Mouse (Mus musculus) cerebellum, adult 8-10 months (tissue): ENCODE results near the gene Odc1.
A peak's percentile ranks its signal among the peaks of the same experiment; 100 is the strongest.

Experiments used
- DNase-seq: peaks from one replicate; pipeline ENCODE4 v3.0.0; 2022

Gene Odc1

DNA sequence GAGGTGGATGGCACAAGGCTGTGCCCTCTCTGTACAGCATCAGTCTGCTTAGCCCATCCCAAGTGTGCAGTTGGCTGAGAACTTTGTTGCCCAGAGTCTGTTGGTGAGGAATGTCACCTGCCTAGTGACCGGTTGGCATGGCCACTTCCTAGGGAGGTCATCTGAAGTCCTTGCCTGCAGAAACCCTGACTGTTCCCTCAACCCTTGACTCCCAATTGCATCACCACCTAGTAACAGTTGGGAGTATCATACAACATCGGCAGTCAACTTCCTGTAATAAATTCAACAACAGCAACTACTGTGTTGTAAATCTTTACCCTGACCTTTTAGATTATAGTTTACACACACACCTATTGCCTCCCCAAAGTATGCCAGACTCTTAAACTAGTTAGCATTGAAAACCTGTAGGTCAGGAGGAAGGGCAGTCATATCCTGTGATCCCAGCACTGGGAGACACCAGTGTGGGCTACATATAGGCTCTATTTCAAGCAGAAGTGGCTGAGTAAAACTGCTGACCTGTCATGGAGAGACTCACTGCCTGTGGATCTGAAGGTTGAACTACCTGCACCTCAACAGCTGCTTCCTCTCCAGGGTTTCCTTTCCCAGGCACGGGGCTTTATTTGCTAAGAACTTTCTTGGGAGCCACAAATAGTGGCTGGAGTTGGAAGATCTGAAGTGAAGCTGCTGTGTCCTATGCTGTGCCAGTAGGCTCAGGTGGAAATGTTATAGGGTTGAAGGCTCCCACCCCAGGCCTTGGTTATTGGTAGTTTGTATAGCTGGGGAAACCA is 6.8 kb downstream of the Odc1 start:
- DNase-seq = no peak

DNA sequence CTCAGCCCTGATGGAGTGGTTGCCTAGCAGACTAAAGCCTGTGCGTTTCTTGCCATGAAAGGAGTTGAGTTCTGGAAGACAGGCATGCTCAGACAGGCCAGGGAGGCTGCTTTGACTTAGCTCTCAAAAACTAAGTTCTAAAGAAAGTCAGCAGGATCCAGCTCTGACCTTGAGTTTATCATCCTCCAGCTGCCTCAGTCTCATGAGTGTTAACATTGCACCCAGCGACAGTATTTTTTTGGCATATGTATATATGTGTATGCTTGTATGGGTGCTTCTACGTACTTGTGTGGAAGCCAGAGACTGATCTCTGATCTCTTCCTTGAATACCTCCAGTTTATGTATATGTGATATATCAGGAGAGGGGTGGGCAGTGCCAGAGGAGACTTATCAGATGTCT is 7.8 kb downstream of the Odc1 start:
- no peak for DNase-seq

DNA sequence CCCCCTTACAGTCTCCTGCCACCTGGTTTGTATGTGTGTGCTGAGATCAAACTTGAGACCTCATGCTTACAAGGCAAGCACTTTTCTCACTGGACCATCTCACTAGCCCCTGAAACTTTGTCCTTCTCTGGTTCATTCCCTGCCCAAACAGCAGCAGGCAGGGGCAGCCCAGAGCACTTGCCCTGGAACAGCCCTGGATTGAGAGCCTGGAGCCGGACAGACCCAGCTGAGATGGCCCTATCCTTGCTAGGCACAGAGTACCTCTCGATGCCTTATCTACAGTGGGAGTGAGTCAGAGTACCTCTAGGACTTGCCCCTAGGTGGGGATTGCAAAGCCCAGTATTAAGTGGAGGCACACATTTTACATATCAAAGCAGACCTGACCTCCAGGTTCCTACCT is 8.4 kb downstream of the Odc1 start:
- DNase-seq = no peak

DNA sequence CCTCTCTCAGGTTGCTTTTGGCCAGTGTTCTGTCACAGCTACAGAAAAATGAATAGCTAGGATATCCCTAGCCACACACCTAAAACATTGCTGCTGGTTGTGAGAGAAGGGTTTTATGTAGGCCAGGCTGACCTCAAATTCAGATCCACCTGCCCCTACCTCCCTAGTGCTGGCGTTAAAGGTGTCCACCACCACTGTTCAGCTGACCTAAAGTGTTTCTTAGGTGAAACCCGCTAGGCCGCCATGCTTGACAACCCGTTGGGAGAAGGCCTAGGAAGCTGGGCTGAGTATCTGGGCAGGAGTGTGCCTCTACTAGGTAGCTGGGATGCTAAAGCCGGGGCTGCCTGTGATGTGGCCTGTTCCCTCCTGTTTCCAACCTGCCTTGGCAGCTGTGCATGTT is 9.0 kb downstream of the Odc1 start:
- DNase-seq = no peak

DNA sequence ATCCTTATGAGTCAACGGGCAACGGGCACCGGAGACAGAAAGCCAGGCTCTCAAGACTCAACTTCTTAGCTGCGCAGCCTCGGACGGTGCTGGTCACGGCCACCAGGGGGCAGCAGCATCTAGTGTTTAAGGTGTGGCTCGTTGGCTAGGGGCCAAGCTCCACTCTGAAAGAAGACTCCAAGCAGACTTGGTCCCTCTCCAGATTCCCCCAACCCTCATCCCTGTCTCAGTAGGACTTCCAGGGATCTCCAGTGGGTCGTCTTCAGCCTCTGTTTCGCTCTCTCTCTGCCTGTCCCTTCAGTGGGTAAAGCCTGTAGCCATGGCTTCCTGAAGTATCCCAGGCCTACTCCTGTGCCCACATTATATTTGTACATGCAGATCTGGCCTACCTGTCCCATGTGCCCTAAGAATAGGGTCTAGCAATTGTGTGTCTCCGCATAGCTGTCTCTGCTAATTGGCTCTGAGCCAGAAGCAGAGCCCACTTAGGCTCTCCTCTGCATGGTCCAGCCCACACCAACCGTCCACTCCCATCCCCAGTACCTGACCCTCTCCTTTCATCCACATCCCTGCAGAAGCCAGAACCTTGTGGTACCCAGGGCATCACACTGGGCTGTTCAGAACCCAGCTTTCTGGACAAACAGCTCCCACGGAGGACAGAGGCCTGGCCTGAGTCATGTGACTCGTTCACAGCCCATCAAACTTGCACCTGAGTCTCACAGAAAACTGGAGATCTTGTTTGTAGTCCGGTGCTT is 9.8 kb downstream of the Odc1 start:
- peak; percentile 94 for DNase-seq

DNA sequence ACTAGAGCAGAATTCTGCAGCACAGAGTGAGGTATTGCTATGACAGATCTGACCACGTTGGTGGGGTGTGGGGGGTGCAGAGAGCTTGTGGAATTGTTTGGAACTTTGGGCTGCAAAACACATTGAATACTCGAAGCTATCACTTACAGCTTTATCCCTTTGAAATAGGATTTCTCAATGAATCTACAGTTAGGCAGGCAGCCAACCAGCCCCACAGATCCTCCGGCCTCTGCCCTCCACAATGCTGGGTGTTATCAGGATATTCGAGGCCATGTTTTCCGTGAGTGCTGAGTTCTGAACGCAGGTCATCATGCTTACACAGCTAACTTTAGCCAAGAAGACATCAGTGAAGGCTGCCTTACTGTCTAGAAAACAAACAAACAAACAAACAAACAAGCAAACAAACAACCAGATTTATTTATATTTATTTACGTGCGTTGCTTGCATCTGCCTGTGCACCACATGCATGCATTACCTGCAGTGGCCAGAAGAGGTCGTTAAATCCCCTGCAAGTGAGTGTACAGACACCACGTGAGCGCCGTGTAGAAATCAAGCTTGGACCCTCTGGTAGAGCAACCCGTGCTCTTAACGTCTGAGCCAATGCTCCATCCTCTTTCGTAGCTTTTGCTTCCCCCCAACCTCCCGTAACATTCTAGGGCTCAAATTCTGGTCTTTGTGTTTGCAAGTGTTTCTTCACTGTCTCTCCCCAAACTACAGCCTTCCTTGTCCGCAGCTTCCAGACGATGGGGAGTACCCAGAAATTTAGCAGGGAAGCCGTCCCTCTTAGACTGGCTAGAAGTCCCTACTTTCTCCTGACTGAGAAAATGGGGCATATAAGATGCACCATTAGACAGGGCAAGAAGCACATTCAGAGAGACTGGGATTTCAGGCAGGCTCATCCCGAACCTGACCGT is 12.1 kb downstream of the Odc1 start:
- peak; percentile 85 for DNase-seq

DNA sequence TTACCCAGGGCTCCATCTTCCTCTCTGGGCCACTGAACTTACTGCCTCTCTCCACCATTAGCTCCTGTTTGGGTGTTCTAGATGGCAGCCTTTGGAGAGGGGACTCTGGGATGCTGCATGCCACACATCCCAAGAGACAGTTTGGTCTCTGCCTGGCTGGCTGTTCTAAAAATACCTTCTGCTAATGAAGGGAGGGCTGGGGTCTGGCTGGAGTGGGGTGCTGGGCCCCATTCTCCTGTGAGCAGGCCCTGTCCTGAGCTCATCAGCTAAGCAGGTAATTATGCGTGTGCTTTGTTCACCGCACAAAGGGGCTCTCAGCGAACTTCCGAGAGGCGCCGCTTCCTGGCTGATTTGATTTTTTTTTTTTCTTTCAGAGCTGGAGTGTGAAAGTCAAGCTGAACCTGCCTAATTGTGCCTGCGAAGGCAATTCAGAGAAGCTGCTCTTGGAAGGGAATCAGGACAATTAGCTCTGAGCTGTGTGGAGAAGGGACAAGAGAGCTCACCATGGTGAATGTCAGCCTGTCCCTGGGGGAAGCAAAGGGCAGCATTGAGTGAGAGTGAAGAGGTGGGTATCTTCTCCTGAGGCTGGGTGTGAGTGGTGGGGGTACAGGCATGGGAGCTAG is 12.9 kb downstream of the Odc1 start:
- peak; percentile 33 for DNase-seq

DNA sequence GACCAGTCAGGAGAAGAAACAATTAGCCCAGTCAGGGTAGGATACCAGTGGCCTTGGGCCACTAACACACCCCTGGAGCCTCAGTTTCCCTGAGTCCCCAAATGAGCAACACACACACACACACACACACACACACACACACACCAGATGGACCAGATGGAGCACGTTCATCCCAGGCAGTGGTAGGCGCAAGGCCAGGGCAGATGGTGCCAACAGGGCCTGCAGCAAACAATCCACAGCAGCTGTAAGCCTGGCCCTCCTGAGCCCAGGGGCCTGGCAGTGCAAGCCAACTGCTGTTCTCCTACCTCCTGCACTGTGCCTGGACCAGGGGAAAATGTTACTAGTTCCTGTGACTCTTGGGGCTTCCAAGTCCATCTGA is 13.4 kb downstream of the Odc1 start:
- peak; percentile 52 for DNase-seq

DNA sequence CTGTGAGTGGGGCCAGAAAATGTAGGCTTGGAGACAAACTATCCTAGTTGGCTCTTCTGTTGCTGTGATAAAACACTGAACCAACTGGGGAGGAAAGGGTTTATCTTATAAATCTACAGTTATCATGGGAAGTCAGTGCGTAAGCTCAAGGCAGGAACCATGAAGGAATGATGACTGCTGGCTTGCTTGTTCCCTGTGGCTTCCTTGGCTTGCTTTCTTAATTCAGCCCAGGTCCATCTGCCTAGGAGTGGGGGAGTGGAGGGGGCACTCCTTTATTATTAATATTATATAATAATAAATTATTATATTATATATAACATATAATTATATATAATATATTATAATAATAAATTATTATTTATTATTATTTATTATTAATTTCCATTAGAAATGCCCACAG is 17.8 kb downstream of the Odc1 start:
- no peak for DNase-seq

DNA sequence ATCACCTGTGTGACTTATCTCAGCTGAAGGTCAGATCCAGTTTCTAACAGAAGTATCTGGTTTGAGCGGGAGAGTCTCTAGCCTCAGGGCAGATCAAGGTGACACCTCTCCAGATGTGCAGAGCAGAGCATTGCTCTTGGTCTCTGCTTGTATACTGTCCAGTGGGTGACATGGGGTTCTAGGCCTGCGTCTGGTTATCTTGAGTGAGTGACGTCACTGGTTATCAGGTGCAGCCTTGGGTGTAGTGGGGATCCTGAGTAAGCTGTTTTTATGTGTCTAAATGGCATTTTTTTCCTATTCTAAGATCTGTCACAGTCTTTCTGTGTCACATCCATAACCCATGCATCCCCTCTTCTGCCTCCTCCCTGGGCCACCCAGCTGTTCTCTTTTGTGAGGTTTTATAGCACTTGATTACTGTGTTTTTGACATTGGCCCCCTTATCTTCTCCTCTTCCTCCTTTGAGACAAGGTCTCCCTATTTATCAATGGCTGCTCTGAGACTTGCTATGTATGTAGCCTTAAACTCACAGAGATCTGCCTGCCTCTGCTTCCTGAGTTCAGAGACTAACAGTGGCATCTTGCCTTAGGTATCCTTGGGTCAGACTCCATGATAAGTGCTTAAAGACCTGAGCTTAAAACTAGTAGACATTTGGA is 20.9 kb downstream of the Odc1 start:
- no peak for DNase-seq

DNA sequence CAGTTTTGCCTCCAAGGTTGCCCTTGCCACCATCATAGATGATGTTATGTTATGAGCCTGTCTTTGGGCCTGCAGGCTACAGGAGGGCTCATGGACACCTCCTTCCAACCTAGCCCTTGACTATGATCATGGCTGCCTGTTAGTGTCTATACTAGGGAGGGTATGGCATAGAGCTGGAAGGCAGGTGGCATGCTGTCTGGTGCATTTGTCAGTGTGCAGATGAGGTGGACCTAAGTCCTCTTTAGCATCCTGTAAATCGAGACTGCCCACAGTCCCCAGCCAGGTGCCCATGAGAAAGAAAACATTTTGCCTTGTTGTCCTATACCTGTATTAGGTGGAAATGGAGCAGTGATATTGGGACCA is 21.4 kb downstream of the Odc1 start:
- no peak for DNase-seq

DNA sequence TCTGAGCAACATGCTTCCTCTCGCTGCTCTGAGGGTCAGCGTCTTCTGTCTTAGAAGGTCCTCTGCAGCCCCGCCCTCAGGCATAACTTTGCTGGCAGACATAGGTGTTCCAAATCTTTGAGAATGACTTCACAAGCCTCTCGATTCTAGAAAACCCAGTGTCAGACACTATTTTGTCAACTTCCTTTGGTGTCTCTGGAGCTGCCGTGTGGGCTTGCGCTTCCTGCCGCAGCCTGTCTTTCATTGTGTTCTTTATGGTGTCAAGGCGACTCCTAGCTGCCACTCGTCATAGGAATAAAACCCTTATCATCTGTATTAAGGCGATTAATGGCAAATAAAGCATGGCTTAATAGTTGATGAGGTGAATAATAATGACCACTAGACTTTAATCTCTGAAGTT is 24.0 kb downstream of the Odc1 start:
- DNase-seq = no peak

DNA sequence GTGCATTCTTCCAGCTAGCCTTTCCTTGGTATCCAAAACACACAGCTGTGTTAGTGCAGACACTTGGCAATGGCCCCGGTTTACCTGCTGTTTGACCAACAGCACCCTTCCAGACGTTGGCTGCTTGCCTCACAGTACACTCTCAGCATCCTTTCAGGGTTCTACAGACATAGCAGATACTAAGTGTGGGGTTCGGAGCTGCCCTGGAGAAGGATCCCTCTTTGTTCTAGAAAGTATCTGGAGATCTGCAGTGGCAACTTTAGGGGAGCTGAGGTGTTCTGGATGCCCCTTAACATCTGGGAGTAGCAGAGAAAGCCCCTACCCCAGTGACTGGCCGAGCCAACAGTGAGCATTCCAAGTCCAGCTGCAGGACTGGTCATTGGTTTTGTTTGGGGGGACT is 30.0 kb downstream of the Odc1 start:
- DNase-seq = no peak

DNA sequence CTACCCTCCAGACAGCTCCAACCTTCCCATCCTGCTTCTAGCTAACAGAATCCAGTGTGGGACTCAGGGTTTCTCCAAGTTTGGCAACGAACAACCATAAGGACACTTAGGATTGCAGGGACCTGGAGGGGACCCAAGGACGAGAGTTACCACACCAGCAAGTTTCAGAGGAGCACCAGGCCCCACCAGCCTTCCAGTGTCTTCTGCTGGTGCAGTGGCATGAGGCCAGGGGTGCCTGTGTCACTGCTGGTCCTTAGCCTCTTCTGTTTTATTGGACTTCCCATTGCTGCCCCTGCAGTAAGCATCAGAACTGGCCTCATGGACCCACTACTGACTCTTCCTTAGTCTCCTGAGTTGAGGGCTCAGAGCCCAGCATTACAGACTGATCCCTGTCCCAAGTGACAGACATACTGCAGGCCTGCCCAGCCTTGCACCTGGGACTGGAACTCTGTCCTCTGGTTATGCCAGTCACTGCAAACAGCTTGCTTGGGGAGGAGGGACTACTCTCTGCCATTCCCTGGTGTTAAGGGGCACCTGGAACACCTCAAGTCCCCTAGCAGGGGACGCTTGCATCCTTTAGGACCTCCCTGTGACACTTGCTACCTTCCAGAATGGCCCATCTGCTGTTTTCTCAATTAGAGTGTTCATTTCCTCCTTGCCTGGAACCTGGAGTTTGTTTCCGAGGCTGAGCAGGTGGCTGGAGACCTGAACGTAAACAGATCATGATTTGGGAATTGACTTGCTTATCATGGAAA is 30.7 kb downstream of the Odc1 start:
- DNase-seq = peak; percentile 57

DNA sequence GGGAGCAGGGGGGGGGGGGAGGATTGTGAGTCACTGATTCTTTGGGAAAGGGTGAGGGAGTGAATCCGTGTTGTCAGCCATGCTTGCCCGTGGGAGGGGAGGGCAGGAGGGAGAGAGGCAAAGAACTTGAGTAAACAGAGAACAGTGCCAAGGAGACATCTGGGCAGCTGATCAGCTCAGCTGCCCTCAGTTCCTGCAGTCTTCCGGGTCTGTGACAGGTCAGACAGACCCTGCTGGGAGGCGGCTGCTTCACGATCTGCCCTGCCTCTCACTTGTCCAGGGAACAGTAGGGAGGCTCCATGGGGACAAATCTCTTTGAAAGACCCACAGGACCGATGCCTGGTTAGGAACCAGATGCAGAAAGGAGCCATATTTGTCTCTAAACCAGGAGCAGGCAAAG is 31.4 kb downstream of the Odc1 start:
- DNase-seq = peak; percentile 55

DNA sequence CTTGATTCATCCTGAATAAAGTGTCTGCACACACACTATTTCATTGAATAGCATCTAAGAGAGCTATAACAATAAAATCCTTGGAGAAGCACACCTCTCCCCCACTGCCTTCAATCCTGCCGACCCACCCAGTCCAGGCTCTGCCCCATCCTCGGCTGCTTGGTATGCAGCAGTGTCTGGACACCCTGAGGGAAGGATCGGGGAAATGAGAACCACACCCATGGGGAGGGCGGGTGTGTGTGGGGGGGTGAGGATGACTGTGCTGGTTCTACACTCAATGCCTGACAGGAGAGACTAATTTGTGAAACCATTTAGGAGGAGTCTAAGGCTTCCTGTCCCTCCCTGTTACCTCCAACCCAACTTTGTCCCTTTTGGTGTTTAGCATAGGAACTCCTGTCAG is 34.0 kb downstream of the Odc1 start:
- no peak for DNase-seq

DNA sequence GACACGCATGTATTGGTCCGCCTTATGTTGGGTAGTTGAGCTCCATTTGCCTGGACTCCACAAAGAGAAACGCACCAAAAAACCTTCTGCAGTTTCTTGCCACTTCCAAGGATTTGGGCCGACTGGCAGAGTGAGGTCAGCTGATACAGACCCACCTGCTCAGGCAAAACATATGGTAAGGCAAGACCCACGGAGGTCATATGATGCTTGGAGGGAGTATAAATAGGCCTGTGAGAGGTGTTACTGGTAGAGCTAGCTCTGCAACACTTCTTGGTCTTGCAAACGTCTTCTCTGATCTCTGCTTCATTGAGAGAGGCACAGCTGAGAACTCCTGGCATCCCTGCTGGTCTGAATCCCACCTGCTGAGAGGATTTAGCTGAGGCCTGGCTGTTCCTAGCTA is 36.4 kb downstream of the Odc1 start:
- DNase-seq = no peak

DNA sequence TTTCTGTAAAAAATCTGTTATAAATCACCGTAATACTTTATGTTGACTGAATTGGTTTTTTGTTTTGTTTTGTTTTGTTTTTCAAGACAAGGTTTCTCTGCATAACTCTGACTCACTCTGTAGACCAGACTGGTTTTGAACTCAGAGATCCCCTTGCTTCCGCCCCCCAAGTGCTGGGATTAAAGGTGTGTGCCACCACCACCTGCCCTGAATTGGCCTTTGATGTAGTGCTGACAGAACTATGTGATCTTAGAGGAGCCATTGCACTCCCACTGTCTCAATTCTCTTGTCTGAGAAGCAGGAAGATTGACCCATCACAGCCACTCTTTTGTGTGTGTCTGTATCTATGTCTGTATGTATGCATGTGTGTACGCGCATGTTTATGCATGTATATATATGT is 37.8 kb downstream of the Odc1 start:
- DNase-seq = no peak

DNA sequence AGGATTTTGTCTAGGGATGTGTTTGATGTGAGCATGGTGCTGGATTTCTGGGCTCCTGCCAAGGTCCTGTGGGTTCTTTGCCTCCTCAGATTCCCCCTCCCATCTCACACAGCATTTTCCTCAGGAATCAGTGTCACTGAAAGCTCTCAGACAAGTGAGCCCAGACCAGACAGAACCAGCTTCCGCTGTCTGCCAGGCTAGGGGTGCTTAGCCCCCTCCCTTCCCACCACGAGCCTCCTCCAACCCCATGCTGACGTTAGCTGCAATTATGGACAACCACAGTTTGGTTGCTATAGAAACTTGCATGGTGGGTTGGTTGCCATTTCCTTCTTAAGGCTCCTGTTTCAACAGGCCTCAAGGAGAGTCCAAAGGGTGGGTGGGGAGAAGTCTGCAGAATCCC is 39.3 kb downstream of the Odc1 start:
- no peak for DNase-seq

DNA sequence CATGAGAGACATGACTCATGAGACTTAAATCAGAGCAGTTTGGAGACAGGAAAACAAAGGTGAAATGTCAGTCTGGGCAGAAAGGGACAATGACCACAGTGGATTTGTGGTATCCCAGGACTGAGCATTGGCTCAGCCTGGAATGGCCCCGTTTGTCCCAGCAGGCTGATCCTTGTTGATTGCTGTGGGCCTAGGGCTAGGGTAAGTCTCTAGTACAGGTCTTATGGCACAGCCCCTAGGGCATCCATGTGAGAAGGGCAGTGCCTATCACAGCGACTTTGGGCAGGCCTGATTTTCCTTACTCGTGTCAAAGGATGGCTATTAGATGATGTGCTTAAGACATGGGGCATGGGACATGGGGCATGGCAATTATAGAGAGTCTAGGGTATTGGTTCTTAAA is 41.4 kb downstream of the Odc1 start:
- no peak for DNase-seq

DNA sequence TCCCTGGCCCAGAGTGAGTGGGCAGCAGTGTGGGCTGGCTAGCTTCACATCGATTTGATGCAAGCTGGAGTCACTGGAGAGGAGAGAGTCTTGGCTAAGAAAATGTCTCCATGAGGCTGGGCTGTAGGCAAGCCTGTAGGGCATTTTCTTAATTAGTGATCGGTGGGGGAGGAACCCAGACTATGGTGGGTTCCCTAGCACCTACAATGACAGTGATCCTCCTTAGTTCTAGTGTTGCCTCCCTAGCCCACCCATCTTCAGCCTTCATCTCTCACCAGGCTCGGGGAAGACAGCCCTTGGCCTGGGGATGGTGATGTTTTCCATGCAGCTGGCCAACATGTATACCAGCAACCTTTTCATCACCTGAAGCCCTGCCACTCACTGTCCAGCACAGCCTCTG is 43.8 kb downstream of the Odc1 start:
- no peak for DNase-seq
